Mouse (Mus musculus) liver, embryonic 14.5 days (tissue): ENCODE data around the gene Sirpb1b.

Experiments used
- CTCF ChIP-seq: IDR thresholded peaks from 2 replicates; pipeline ENCODE4 v1.5.1; 2016; ENCODE audit warnings: antibody characterized with exemption, low read depth, control low read depth
- EP300 ChIP-seq: IDR thresholded peaks from 2 replicates; pipeline ENCODE4 v1.6.1; 2016; ENCODE audit warnings: antibody characterized with exemption, low read depth

GRCm38 (mm10) chr3:15528589-15528988 lies 46.3 kb downstream of the Sirpb1b start:
- TF ChIP-seq CTCF: no peak
- TF ChIP-seq EP300: no peak
